Mouse (Mus musculus) thymus, adult 2 months (tissue): Measurements from ENCODE around the gene Nid1.
"Not testable (repeated sequence)": the region's sequence is repeated elsewhere in the genome, so short reads cannot be mapped to it uniquely, and the experiment has no call there.

Experiments used
- CTCF ChIP-seq: fragments of 200-500 bp; IDR thresholded peaks from 2 replicates; pipeline ENCODE4 v1.5.1; 2012; ENCODE audit warnings: mild to moderate bottlenecking, control low read depth, low read length, moderate library complexity, borderline replicate concordance; ENCODE audit not compliant: control insufficient read depth, poor library complexity, insufficient read depth; ENCODE audit errors: extremely low read depth
- POLR2A ChIP-seq: fragments of 200-500 bp; IDR thresholded peaks from 2 replicates; pipeline ENCODE4 v1.6.1; 2012; ENCODE audit warnings: mild to moderate bottlenecking, low read length, control low read depth, moderate library complexity; ENCODE audit not compliant: control insufficient read depth, poor library complexity, insufficient read depth; ENCODE audit errors: extremely low read depth

DNA sequence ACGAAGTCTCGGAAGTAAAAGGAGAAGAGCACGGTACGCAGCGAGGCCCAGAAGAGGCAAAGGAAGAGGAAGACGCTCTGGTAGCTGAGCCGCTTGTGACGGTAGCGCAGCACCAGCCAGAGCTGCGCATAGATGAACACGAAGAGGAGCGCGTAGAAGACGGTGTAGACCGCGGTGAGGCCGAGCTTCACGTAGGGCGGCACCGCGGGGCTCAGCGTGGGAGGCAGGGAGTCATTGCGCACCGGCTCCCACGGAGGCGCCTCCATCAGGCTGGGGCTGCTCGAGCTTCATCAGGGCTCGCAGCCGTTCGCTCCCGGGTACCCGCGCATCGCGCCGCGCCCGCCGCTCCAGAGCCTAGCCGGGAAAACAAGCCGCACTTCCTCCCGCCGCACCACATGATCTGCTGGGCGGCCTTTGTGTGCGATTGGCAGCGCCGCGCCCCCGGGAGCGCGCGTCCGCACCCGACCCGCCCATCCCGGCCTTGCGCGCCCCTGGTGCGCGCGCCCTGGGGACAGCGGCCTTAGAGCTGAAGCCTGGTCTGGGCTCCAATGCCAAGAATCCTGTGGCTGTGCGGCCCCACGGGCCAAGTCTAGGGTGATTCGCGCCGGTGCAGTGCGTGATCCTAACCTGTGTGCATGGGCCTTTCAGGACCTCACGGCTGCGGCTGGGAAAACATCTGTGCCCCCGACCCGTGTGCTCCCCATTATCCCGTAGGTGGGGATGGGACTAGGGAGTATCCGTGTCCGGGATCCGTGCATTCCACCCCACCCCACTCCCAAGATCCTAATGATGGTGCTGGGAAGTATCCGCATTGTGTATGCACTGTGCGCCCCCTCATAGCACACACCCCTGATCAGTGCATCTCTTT, 43.9 kb upstream of the Nid1 start, which contains the start of gene Gpr137b:
- not testable (repeated sequence) for TF ChIP-seq CTCF, POLR2A
